Mouse (Mus musculus): ENCODE data around the gene Dhrs4.

- no peak for TF ChIP-seq EP300 (IDR thresholded peaks at IDR 0.05; ENCODE audit: insufficient read depth, low read depth, low read length)
- TF ChIP-seq CTCF (IDR thresholded peaks at IDR 0.05; ENCODE audit: low read depth, low read length): no peak
These were observed 11.4 kb upstream of the Dhrs4 start for GRCm38 (mm10) chr14:55467108-55467507.

All from ES-Bruce4 (cell line).